Mouse (Mus musculus) intestine, postnatal 0 days (tissue): ENCODE results near the gene Rsad2. TPM values are rescaled to one million over a fixed set of nuclear protein-coding genes. Genes with fewer than 3 reads are reported as not detected.

Source experiments
- ATAC-seq: fragments of 200-750 bp; cut with Nextera tagmentation; 2 replicates; pipeline ENCODE4 v1.8.0; 2017; ENCODE audit warnings: mild to moderate bottlenecking, moderate TSS enrichment, moderate library complexity
- H3K27ac ChIP-seq: fragments of 300-500 bp; sonication (generic); 2 replicates; pipeline ENCODE4 v1.5.1; 2014; ENCODE audit warnings: mild to moderate bottlenecking, low read depth, low read length, moderate library complexity
- H3K27me3 ChIP-seq: fragments of 300-500 bp; sonication (generic); replicated peaks from 2 replicates; pipeline ENCODE4 v1.6.1; 2014; ENCODE audit warnings: low read length, mixed read lengths; ENCODE audit not compliant: control insufficient read depth, insufficient read depth
- H3K36me3 ChIP-seq: fragments of 300-500 bp; sonication (generic); 2 replicates; pipeline ENCODE4 v1.6.1; 2014; ENCODE audit warnings: mild to moderate bottlenecking, moderate library complexity; ENCODE audit not compliant: control insufficient read depth, insufficient read depth
- H3K4me1 ChIP-seq: fragments of 300-500 bp; sonication (generic); replicated peaks from 2 replicates; pipeline ENCODE4 v1.6.1; 2014; ENCODE audit warnings: antibody characterized with exemption, low read length, mixed read lengths; ENCODE audit not compliant: control insufficient read depth, insufficient read depth
- H3K4me2 ChIP-seq: fragments of 300-500 bp; sonication (generic); replicated peaks from 2 replicates; pipeline ENCODE4 v1.6.1; 2014; ENCODE audit warnings: low read depth, mild to moderate bottlenecking, moderate library complexity
- H3K4me3 ChIP-seq: fragments of 300-500 bp; sonication (generic); 2 replicates; pipeline ENCODE4 v1.5.1; 2014; ENCODE audit warnings: low read depth, low read length
- H3K9ac ChIP-seq: fragments of 300-500 bp; sonication (generic); 2 replicates; pipeline ENCODE4 v1.6.1; 2014; ENCODE audit warnings: mild to moderate bottlenecking, low read depth, low read length
- H3K9me3 ChIP-seq: fragments of 300-500 bp; sonication (generic); 2 replicates; pipeline ENCODE4 v1.6.1; 2016; ENCODE audit warnings: mixed run types; ENCODE audit not compliant: control insufficient read depth
- CTCF ChIP-seq: sonication (generic); IDR thresholded peaks from 2 replicates; pipeline ENCODE4 v1.5.1; 2016; ENCODE audit warnings: low read depth, mild to moderate bottlenecking, control low read depth, antibody characterized with exemption, moderate library complexity
- WGBS: fragments of 180-500 bp; shearing (Covaris S2); extraction: QIAGEN DNeasy Blood & Tissue Kit; methylation state at CpG from one replicate; pipeline ENCODE4 v1.1.7; 2014; 5-methylcytosine and 5-hydroxymethylcytosine counted together
- polyA plus RNA-seq: library from polyadenylated mRNA; unstranded; fragments of >200 nt; fragmentation: Nextera tagmentation; extraction: Ambion mirVana; gene quantifications from 2 replicates; pipeline ENCODE4 v1.2.1, GENCODE M21; 2015

The Rsad2 gene
- polyA plus RNA-seq, 1 experiment from 2014 or later, result 13.1 TPM

DNA sequence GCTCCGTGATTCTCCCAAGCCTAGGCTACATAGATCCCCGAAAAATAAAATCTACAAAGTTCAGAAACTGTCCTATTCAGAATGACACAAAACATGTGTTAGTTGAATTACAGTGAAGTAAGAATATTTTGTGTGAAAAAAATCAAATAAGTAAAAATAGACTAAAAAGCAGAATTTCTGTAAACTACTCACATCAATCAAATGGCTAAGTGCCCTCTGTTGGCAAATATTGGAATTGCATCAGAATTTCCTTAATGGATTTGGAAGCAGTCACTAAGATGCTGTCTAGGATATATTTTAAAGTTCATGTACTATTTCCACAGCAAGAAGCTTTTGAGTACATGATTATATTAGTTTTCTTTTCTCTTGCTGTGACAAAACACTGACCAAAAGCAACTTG, 31.4 kb downstream of the Rsad2 start:
- H3K4me3 ChIP-seq, result no peak overlapping the region
- no peaks in the 10 kb centered on the region for H3K27me3 ChIP-seq
- WGBS, result 87% methylated on average over 2 of the region's 2 CpGs
- H3K9me3 ChIP-seq, result no peaks in the 10 kb centered on the region
- no peak overlapping the region for H3K4me2 ChIP-seq
- TF ChIP-seq CTCF, result peak; percentile 68
- ATAC-seq, result no peak
- H3K9ac ChIP-seq, result no peak overlapping the region
- H3K36me3 ChIP-seq, result no peaks in the 10 kb centered on the region
- H3K27ac ChIP-seq, result no peak overlapping the region
- no peaks in the 10 kb centered on the region for H3K4me1 ChIP-seq

DNA sequence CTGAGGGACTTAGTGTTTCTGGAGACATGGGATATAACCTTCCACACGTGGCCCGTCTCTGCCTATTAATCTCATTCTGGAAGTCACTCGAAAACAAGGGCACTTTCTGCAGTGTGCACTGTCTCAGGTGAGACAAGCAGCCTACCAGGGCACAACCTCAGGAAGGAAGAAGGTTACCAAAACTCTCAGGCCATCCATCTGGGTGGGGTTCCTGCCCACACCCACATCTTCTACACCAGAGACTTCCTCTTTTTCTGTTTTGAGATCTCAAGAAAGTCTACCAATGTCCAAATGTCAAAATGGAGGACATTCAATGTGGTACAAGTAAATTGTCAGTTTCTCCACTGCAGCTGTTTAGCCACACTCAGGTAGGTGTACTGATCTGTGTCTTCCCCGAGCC, 37.9 kb downstream of the Rsad2 start:
- ATAC-seq, result no peak
- Histone ChIP-seq H3K27me3 (no peaks in the 10 kb centered on the region), H3K9ac (no peak overlapping the region), H3K36me3 (no peaks in the 10 kb centered on the region), H3K4me2 (no peak overlapping the region), H3K4me3 (no peak overlapping the region), H3K9me3 (no peaks in the 10 kb centered on the region), H3K4me1 (no peaks in the 10 kb centered on the region), H3K27ac (no peak overlapping the region)
- no peak for TF ChIP-seq CTCF
- 80% methylated on average over 4 of the region's 4 CpGs for WGBS

DNA sequence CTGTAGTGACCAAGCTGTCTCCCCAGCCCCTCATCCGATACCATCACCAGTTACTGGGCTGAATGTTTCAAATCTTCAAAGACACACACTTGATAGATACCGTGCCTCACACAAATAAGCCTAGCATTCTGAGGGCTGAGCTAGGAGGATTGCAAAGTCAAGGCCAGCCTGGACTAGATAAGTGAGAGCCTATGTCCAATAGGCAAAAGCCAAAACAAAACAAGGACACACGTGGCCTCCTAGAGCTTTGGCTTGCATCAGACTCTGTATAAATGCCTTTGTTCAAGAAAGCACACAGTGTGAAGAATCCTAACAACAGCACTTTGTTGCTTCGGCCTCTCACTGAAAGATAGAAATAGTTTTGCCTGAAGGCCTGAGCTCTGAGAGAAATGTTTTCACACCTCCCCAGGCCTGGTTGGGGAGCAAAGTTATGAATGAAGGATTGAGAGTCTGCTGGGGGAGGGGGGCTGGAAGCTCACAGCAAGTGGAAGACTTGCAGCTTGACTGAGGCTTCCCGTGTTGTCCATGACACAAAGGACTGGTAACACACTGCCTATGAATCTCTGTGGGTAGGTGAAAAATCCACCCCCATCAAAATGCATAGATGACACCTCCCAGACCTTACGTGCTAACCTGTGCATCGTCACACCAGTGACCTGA, 39.5 kb downstream of the Rsad2 start:
- Histone ChIP-seq H3K27ac (no peak overlapping the region), H3K4me1 (no peaks in the 10 kb centered on the region), H3K9ac (no peak overlapping the region), H3K36me3 (no peaks in the 10 kb centered on the region), H3K9me3 (no peaks in the 10 kb centered on the region), H3K27me3 (no peaks in the 10 kb centered on the region), H3K4me2 (no peak overlapping the region), H3K4me3 (no peak overlapping the region)
- WGBS, result 77% methylated on average over 7 of the region's 7 CpGs
- no peak for ATAC-seq
- no peak for TF ChIP-seq CTCF

DNA sequence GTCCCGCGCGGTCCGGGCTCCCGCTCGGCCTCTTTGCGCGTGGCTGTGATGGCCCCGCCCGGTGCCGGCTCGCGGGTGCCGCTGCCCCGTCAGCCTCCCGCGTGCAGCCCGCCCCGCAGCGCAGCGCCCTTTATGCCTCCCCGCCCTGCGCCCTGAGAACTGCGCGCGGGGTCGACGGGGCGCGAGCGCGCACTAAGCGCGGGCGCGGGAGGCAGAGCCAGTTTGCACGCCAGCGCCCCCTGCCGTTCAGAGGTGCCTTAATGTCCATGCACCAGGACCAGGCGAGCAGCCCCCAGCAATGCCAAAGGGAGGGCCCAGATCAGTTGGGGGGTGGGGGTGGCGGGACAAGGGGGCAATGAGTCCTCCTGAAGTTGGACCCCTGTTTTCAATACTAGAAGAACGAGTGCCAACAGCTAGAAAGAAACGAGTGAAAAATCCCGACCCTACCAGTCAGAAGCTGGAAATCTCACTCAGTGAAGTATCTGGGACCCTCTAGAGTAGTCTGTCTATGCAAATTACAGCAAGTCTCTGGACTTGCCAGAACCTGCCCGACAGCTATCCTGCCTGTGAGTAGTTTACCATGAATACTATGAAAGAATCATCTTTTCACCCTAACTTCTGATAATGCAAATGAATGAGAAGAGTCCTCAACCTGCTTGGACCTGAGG, 41.0 kb downstream of the Rsad2 start, which contains the start of gene Rnf144a:
Gene Rnf144a (minus strand): TSS at position 151 of the 668 bp plus-strand sequence.
- Histone ChIP-seq H3K36me3 (no peaks in the 10 kb centered on the region), H3K4me3 (peak within 1 kb of the TSS; percentile 90), H3K9ac (peak within 1 kb of the TSS; percentile 67), H3K4me2 (peak within 1 kb of the TSS; percentile 97), H3K27me3 (no peaks in the 10 kb centered on the region), H3K9me3 (no peaks in the 10 kb centered on the region), H3K27ac (peak within 1 kb of the TSS; percentile 50; the same call in 1 of the 2 replicates), H3K4me1 (no peaks in the 10 kb centered on the region)
- peak; percentile 84 for ATAC-seq
- whole genome bisulfite sequencing, result under 1% methylated on average over 45 of the region's 45 CpGs
- TF ChIP-seq CTCF, result peak; percentile 93

DNA sequence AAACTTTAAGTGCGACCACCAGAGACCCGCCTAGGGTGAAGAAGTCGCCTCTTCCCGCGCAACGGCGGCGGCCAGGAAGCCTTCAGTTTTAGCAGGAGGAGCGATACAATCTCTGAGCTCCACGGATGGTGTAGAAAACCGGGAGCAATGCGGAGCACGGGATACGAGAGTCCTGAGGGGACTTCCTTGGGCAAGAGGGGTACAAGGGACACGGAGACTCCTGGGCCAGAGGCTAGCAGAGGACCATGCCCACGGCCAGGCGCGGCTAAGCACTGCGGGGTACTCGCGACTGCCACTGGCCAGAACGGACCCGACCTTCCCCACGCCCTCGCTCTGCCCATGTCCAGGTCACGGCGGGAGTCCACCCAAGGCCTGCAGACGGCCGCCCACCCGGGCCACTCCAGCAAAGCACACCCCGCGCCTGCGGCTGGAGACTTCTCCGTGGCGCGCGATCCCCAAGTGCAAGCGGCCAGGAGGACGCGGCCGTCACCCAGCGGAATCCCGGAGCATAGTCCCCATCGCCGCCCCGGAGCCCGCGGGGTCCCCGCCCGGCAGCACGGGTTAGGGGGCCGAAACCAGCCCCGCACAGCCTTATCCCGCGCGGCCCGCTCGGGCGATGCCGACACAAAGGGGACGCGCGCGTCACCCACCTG, 41.7 kb downstream of the Rsad2 start:
- peak overlapping the region; percentile 50; the same call in 1 of the 2 replicates for H3K27ac ChIP-seq
- WGBS, result under 1% methylated on average over 51 of the region's 64 CpGs

DNA sequence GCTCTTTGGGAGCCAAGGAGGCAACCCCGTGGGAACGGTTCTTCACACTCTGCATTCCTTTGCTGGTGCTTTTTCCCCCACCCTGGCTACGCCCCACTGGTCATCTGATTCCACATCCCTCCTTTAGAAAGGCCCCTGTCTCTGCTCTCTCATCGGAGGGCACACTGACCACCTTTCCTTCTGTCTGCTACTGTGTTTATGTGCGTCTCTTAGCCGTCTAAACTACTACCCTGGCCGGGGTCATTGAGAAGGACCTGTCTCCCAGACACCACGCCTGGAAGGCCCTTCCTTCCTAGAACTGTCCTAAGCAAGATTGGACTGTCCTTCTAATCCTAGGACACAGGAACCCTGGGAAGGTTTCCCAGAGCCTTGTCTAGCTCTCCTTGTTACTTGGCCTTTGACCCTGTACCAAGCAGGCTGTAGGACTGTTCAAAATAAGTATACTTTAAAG, 42.3 kb downstream of the Rsad2 start:
- Histone ChIP-seq H3K27me3 (no peaks in the 10 kb centered on the region), H3K27ac (no peak overlapping the region), H3K9ac (peak overlapping the region; percentile 67; the same call in 1 of the 2 replicates), H3K36me3 (no peaks in the 10 kb centered on the region), H3K4me3 (peak overlapping the region; percentile 90), H3K4me2 (peak overlapping the region; percentile 97), H3K9me3 (no peaks in the 10 kb centered on the region), H3K4me1 (no peaks in the 10 kb centered on the region)
- TF ChIP-seq CTCF, result no peak
- WGBS, result 23% methylated on average over 8 of the region's 8 CpGs
- no peak for ATAC-seq

More for the DNA sequence above, 41.7 kb downstream of the Rsad2 start:
- H3K4me3 ChIP-seq, result peak overlapping the region; percentile 90
- no peak for TF ChIP-seq CTCF
- H3K4me2 ChIP-seq, result peak overlapping the region; percentile 97
- H3K9ac ChIP-seq, result peak overlapping the region; percentile 67
- H3K9me3 ChIP-seq, result no peaks in the 10 kb centered on the region
- H3K27me3 ChIP-seq, result no peaks in the 10 kb centered on the region
- H3K4me1 ChIP-seq, result no peaks in the 10 kb centered on the region
- ATAC-seq, result peak; percentile 57
- H3K36me3 ChIP-seq, result no peaks in the 10 kb centered on the region
